Mouse (Mus musculus): ENCODE measurements around the gene Cavin1. TPM values are rescaled to one million over a fixed set of nuclear protein-coding genes. Genes with fewer than 3 reads are reported as not detected.

The Cavin1 gene
- polyA plus RNA-seq (2012; fragmentation: generic; extraction: Trizol), result 284 TPM

GRCm38 (mm10) chr11:100970557-100970937, at the start of gene Cavin1:
Gene Cavin1 (minus strand): TSS chr11:100970887.
- peak; percentile 100 for TF ChIP-seq POLR2AphosphoS2 (IDR thresholded peaks at IDR 0.05; ENCODE audit: insufficient read length, low read depth)
- TF ChIP-seq E2F4 (IDR thresholded peaks at IDR 0.05; ENCODE audit: insufficient read depth), result peak; percentile 4
- peak; percentile 97 for TF ChIP-seq POLR2A (IDR thresholded peaks at IDR 0.05; ENCODE audit: insufficient read length, low read depth)
- no peak for TF ChIP-seq TCF12 (IDR thresholded peaks at IDR 0.05; ENCODE audit: insufficient read depth, poor library complexity, severe bottlenecking)
- peak; percentile 60 for TF ChIP-seq SRF (IDR thresholded peaks at IDR 0.05; ENCODE audit: control insufficient read depth, insufficient read length, low read depth)
- no peak for TF ChIP-seq MYOD1 (IDR thresholded peaks at IDR 0.05; ENCODE audit: control insufficient read depth in 1 of 3, insufficient read length in 2 of 3, low read depth in 2 of 3)
- TF ChIP-seq REST (IDR thresholded peaks at IDR 0.05; ENCODE audit: insufficient read depth, insufficient read length), result peak; percentile 65
- no peak for TF ChIP-seq CEBPB (IDR thresholded peaks at IDR 0.05; ENCODE audit: insufficient read depth, poor library complexity, severe bottlenecking)
- Histone ChIP-seq H3K27me3 (ENCODE audit: control insufficient read depth, insufficient read depth, insufficient read length) (no peaks in the 10 kb centered on the region), H3ac (ENCODE audit: control insufficient read depth, insufficient read length) (peak within 1 kb of the TSS; percentile 61), H3K79me2 (ENCODE audit: control insufficient read depth, insufficient read depth) (peaks cover 48% of the 10 kb centered on the region), H3K36me3 (ENCODE audit: control insufficient read depth, insufficient read depth) (no peaks in the 10 kb centered on the region), H3K4me2 (ENCODE audit: low read depth) (peak within 1 kb of the TSS; percentile 86), H3K4me3 (peak within 1 kb of the TSS; percentile 98)

- Histone ChIP-seq H3K36me3 (ENCODE audit: control insufficient read depth, insufficient read depth) (no peaks in the 10 kb centered on the region), H3K27me3 (ENCODE audit: control insufficient read depth, insufficient read depth, insufficient read length) (no peaks in the 10 kb centered on the region), H3K4me3 (no peak overlapping the region), H3K4me2 (ENCODE audit: low read depth) (no peak overlapping the region), H3K79me2 (ENCODE audit: control insufficient read depth, insufficient read depth) (peaks cover 12% of the 10 kb centered on the region), H3ac (ENCODE audit: control insufficient read depth, insufficient read length) (no peak overlapping the region)
- TF ChIP-seq TCF12 (IDR thresholded peaks at IDR 0.05; ENCODE audit: insufficient read depth, poor library complexity, severe bottlenecking), result no peak
- no peak for TF ChIP-seq CEBPB (IDR thresholded peaks at IDR 0.05; ENCODE audit: insufficient read depth, poor library complexity, severe bottlenecking)
- TF ChIP-seq REST (IDR thresholded peaks at IDR 0.05; ENCODE audit: insufficient read depth, insufficient read length), result no peak
- no peak for TF ChIP-seq SRF (IDR thresholded peaks at IDR 0.05; ENCODE audit: control insufficient read depth, insufficient read length, low read depth)
- TF ChIP-seq POLR2AphosphoS2 (IDR thresholded peaks at IDR 0.05; ENCODE audit: insufficient read length, low read depth), result no peak
- TF ChIP-seq MYOG (IDR thresholded peaks at IDR 0.05; ENCODE audit: control insufficient read depth in 1 of 3, insufficient read depth in 1 of 3, insufficient read length in 2 of 3, low read depth in 2 of 3), result no peak
- no peak for TF ChIP-seq POLR2A (IDR thresholded peaks at IDR 0.05; ENCODE audit: insufficient read length, low read depth)
- no peak for TF ChIP-seq E2F4 (IDR thresholded peaks at IDR 0.05; ENCODE audit: insufficient read depth)
- TF ChIP-seq MAX (IDR thresholded peaks at IDR 0.05; ENCODE audit: low read depth), result no peak
- no peak for TF ChIP-seq TCF3 (IDR thresholded peaks at IDR 0.05; ENCODE audit: insufficient read length, low read depth)
- no peak for TF ChIP-seq MYOD1 (IDR thresholded peaks at IDR 0.05; ENCODE audit: control insufficient read depth in 1 of 3, insufficient read length in 2 of 3, low read depth in 2 of 3)
- TF ChIP-seq USF1 (IDR thresholded peaks at IDR 0.05; ENCODE audit: low read depth), result no peak
Observed at GRCm38 (mm10) chr11:101011641-101012040, 41.0 kb upstream of the Cavin1 start.

GRCm38 (mm10) chr11:101009888-101010784, 39.4 kb upstream of the Cavin1 start:
- peak; percentile 52 for TF ChIP-seq REST (IDR thresholded peaks at IDR 0.05; ENCODE audit: insufficient read depth, insufficient read length)
- no peak for TF ChIP-seq POLR2A (IDR thresholded peaks at IDR 0.05; ENCODE audit: insufficient read length, low read depth)
- H3ac ChIP-seq (ENCODE audit: control insufficient read depth, insufficient read length), result no peak overlapping the region
- peaks cover 11% of the 10 kb centered on the region for H3K79me2 ChIP-seq (ENCODE audit: control insufficient read depth, insufficient read depth)
- peak overlapping the region; percentile 83 for H3K4me3 ChIP-seq
- no peaks in the 10 kb centered on the region for H3K36me3 ChIP-seq (ENCODE audit: control insufficient read depth, insufficient read depth)
- no peaks in the 10 kb centered on the region for H3K27me3 ChIP-seq (ENCODE audit: control insufficient read depth, insufficient read depth, insufficient read length)
- H3K4me2 ChIP-seq (ENCODE audit: low read depth), result peak overlapping the region; percentile 100

GRCm38 (mm10) chr11:101009046-101009887, 38.6 kb upstream of the Cavin1 start, which contains the start of gene Atp6v0a1:
Gene Atp6v0a1 (plus strand): TSS chr11:101009452.
- Histone ChIP-seq H3ac (ENCODE audit: control insufficient read depth, insufficient read length) (no peak within 1 kb of the TSS), H3K4me3 (peak within 1 kb of the TSS; percentile 83), H3K27me3 (ENCODE audit: control insufficient read depth, insufficient read depth, insufficient read length) (no peaks in the 10 kb centered on the region), H3K4me2 (ENCODE audit: low read depth) (peak within 1 kb of the TSS; percentile 100), H3K79me2 (ENCODE audit: control insufficient read depth, insufficient read depth) (peaks cover 11% of the 10 kb centered on the region), H3K36me3 (ENCODE audit: control insufficient read depth, insufficient read depth) (no peaks in the 10 kb centered on the region)
- no peak for TF ChIP-seq USF1 (IDR thresholded peaks at IDR 0.05; ENCODE audit: low read depth)
- TF ChIP-seq TCF12 (IDR thresholded peaks at IDR 0.05; ENCODE audit: insufficient read depth, poor library complexity, severe bottlenecking), result no peak
- TF ChIP-seq POLR2A (IDR thresholded peaks at IDR 0.05; ENCODE audit: insufficient read length, low read depth), result peak; percentile 95
- TF ChIP-seq MAX (IDR thresholded peaks at IDR 0.05; ENCODE audit: low read depth), result no peak
- TF ChIP-seq POLR2AphosphoS2 (IDR thresholded peaks at IDR 0.05; ENCODE audit: insufficient read length, low read depth), result peak; percentile 90
- TF ChIP-seq CEBPB (IDR thresholded peaks at IDR 0.05; ENCODE audit: insufficient read depth, poor library complexity, severe bottlenecking), result no peak
- peak; percentile 74 for TF ChIP-seq SRF (IDR thresholded peaks at IDR 0.05; ENCODE audit: control insufficient read depth, insufficient read length, low read depth)
- no peak for TF ChIP-seq MYOD1 (IDR thresholded peaks at IDR 0.05; ENCODE audit: control insufficient read depth in 1 of 3, insufficient read length in 2 of 3, low read depth in 2 of 3)
- no peak for TF ChIP-seq REST (IDR thresholded peaks at IDR 0.05; ENCODE audit: insufficient read depth, insufficient read length)
- no peak for TF ChIP-seq E2F4 (IDR thresholded peaks at IDR 0.05; ENCODE audit: insufficient read depth)
- TF ChIP-seq MYOG (IDR thresholded peaks at IDR 0.05; ENCODE audit: control insufficient read depth in 1 of 3, insufficient read depth in 1 of 3, insufficient read length in 2 of 3, low read depth in 2 of 3), result peak in 2 of 3 experiments; percentile 8 to 24
- no peak for TF ChIP-seq TCF3 (IDR thresholded peaks at IDR 0.05; ENCODE audit: insufficient read length, low read depth)

All from myocyte (in vitro differentiated cells).